Comparison of ENCODE assay signal across 8 mouse cellular contexts in genomic region chr1:46854036-46854900, GRCm38 (mm10). TPM values are rescaled to one million over a fixed set of nuclear protein-coding genes. Genes with fewer than 3 reads are reported as not detected.
DNase-seq lines count a peak whose midpoint lies in the region; ATAC-seq and TF ChIP-seq lines count a peak whose summit lies in the region.

No protein-coding gene starts in this region.

- peak overlapping the region; percentile 99 for H3K27ac ChIP-seq in spleen, adult 2 months (ENCODE audit: insufficient read depth, low read length)
- peak overlapping the region; percentile 99 for H3K27ac ChIP-seq in embryonic facial prominence, embryonic 11.5 days (replicated peaks; ENCODE audit: low read depth, low read length)
- peak overlapping the region; percentile 97 for H3K27ac ChIP-seq in hindbrain, embryonic 16.5 days (ENCODE audit: low read depth, low read length)
- peak overlapping the region; percentile 100 for H3K27ac ChIP-seq in lung, embryonic 15.5 days
- H3K27ac ChIP-seq in stomach, embryonic 15.5 days = peak overlapping the region; percentile 100

- no peak for TF ChIP-seq CTCF in spleen, adult 2 months (IDR thresholded peaks at IDR 0.05; ENCODE audit: extremely low read depth, insufficient read depth, insufficient read length, insufficient replicate concordance)

- H3K9ac ChIP-seq in embryonic facial prominence, embryonic 11.5 days (replicated peaks; ENCODE audit: low read length) = peak overlapping the region; percentile 54
- H3K9ac ChIP-seq in hindbrain, embryonic 16.5 days (ENCODE audit: low read depth, low read length) = peak overlapping the region; percentile 41
- H3K9ac ChIP-seq in lung, embryonic 15.5 days = peak overlapping the region; percentile 98
- 0 out of 2 replicates have a peak overlapping the region, but pooled peaks have one; percentile 6 for H3K9ac ChIP-seq in stomach, embryonic 15.5 days

- 24% methylated on average over 18 of the region's 18 CpGs for WGBS in spleen, adult 2 months
- 29% methylated on average over 18 of the region's 18 CpGs for WGBS in embryonic facial prominence, embryonic 11.5 days
- 28% methylated on average over 18 of the region's 18 CpGs for WGBS in hindbrain, embryonic 16.5 days
- WGBS in lung, embryonic 15.5 days = 25% methylated on average over 18 of the region's 18 CpGs
- 23% methylated on average over 18 of the region's 18 CpGs for WGBS in stomach, embryonic 15.5 days

- 0 out of 2 replicates have a peak, but pooled peaks have one; percentile 0 for ATAC-seq in embryonic facial prominence, embryonic 11.5 days (replicated peaks; ENCODE audit: insufficient number of reproducible peaks, low FRiP score, low TSS enrichment, low read depth)
- no peak for ATAC-seq in hindbrain, embryonic 16.5 days
- ATAC-seq in lung, embryonic 15.5 days (ENCODE audit: borderline replicate concordance, extremely low read depth, low FRiP score, low TSS enrichment) = peak; percentile 0; the same call in 1 of the 2 replicates
- ATAC-seq in stomach, embryonic 15.5 days (ENCODE audit: insufficient read depth, low FRiP score, low read depth) = peak; percentile 59

- H3K4me3 ChIP-seq in spleen, adult 2 months (ENCODE audit: extremely low read depth, insufficient read depth, insufficient read length) = peak overlapping the region; percentile 78
- H3K4me3 ChIP-seq in embryonic facial prominence, embryonic 11.5 days (ENCODE audit: low read depth, low read length) = peak overlapping the region; percentile 98
- peak overlapping the region; percentile 94 for H3K4me3 ChIP-seq in hindbrain, embryonic 16.5 days (ENCODE audit: low read length)
- H3K4me3 ChIP-seq in lung, embryonic 15.5 days = peak overlapping the region; percentile 93
- peak overlapping the region; percentile 90 for H3K4me3 ChIP-seq in stomach, embryonic 15.5 days (replicated peaks)

- H3K4me1 ChIP-seq in spleen, adult 2 months (ENCODE audit: control insufficient read depth, insufficient read depth, insufficient read length) = peaks cover 2% of the 10 kb centered on the region; the same call in 1 of the 2 replicates
- no peaks in the 10 kb centered on the region for H3K4me1 ChIP-seq in embryonic facial prominence, embryonic 11.5 days (ENCODE audit: control insufficient read depth, insufficient read depth, low read length)
- peaks cover 23% of the 10 kb centered on the region for H3K4me1 ChIP-seq in hindbrain, embryonic 16.5 days (ENCODE audit: control insufficient read depth, insufficient read depth, low read depth, low read length)
- peaks cover 18% of the 10 kb centered on the region for H3K4me1 ChIP-seq in lung, embryonic 15.5 days
- no peaks in the 10 kb centered on the region for H3K4me1 ChIP-seq in stomach, embryonic 15.5 days

- no peaks in the 10 kb centered on the region for H3K27me3 ChIP-seq in spleen, adult 2 months (ENCODE audit: control insufficient read depth, insufficient read depth, low read length)
- no peaks in the 10 kb centered on the region for H3K27me3 ChIP-seq in embryonic facial prominence, embryonic 11.5 days (ENCODE audit: control insufficient read depth, insufficient read depth, low read length)
- no peaks in the 10 kb centered on the region for H3K27me3 ChIP-seq in hindbrain, embryonic 16.5 days (replicated peaks; ENCODE audit: control insufficient read depth, insufficient read depth, low read length)
- no peaks in the 10 kb centered on the region for H3K27me3 ChIP-seq in lung, embryonic 15.5 days
- no peaks in the 10 kb centered on the region for H3K27me3 ChIP-seq in stomach, embryonic 15.5 days (replicated peaks)

- DNase-seq in spleen, adult 2 months (ENCODE audit: low read depth in 1 of 2, low spot score in 2 of 2) = peak; percentile 77 to 88
- DNase-seq in spleen, postnatal 4 days (ENCODE audit: low spot score in 2 of 2) = no peak
- DNase-seq in embryonic facial prominence, embryonic 11.5 days (ENCODE audit: low spot score) = no peak
- DNase-seq in cerebellum, adult 9-11 months = no peak
- DNase-seq in frontal cortex, postnatal 36 days (ENCODE audit: low spot score in 2 of 2) = no peak

- H3K9me3 ChIP-seq in embryonic facial prominence, embryonic 11.5 days (replicated peaks; ENCODE audit: control insufficient read depth, low read length) = no peaks in the 10 kb centered on the region
- no peaks in the 10 kb centered on the region for H3K9me3 ChIP-seq in hindbrain, embryonic 16.5 days (ENCODE audit: control insufficient read depth, low read length)
- H3K9me3 ChIP-seq in lung, embryonic 15.5 days = no peaks in the 10 kb centered on the region
- H3K9me3 ChIP-seq in stomach, embryonic 15.5 days = no peaks in the 10 kb centered on the region

- peak overlapping the region; percentile 23 for H3K4me2 ChIP-seq in embryonic facial prominence, embryonic 11.5 days (ENCODE audit: low read depth, low read length)
- H3K4me2 ChIP-seq in hindbrain, embryonic 16.5 days (ENCODE audit: low read length) = peak overlapping the region; percentile 53
- H3K4me2 ChIP-seq in lung, embryonic 15.5 days = peak overlapping the region; percentile 59
- peak overlapping the region; percentile 53 for H3K4me2 ChIP-seq in stomach, embryonic 15.5 days

- H3K36me3 ChIP-seq in spleen, adult 2 months (ENCODE audit: control insufficient read depth, insufficient read depth, low read length) = no peaks in the 10 kb centered on the region
- no peaks in the 10 kb centered on the region for H3K36me3 ChIP-seq in embryonic facial prominence, embryonic 11.5 days (replicated peaks; ENCODE audit: control insufficient read depth, insufficient read depth, low read depth, low read length)
- no peaks in the 10 kb centered on the region for H3K36me3 ChIP-seq in hindbrain, embryonic 16.5 days (ENCODE audit: control insufficient read depth, insufficient read depth, low read length)
- H3K36me3 ChIP-seq in lung, embryonic 15.5 days = no peaks in the 10 kb centered on the region
- no peaks in the 10 kb centered on the region for H3K36me3 ChIP-seq in stomach, embryonic 15.5 days

- peak; percentile 14; the same call in 1 of the 2 replicates for TF ChIP-seq POLR2A in spleen, adult 2 months (IDR thresholded peaks at IDR 0.05; ENCODE audit: low read depth, low read length)

RNA-seq across cellular contexts. Expression of gene Slc39a10, which starts 38.4 kb away (rescaled TPM):
- 3.1 and 3.8 TPM in 2 replicates for polyA plus RNA-seq in spleen, adult 2 months (2012; rRNA removed)
- 83.6 and 96.2 TPM in 2 replicates for polyA plus RNA-seq in embryonic facial prominence, embryonic 11.5 days (2014; fragmentation: Nextera tagmentation; extraction: Ambion mirVana)
- 49.2 and 56.9 TPM in 2 replicates for polyA plus RNA-seq in hindbrain, embryonic 16.5 days (2015; fragmentation: Nextera tagmentation; extraction: Ambion mirVana)
- 41.3 and 42.7 TPM in 2 replicates for polyA plus RNA-seq in lung, embryonic 15.5 days (2015; fragmentation: Nextera tagmentation; extraction: Ambion mirVana)
- 41.5 and 44.4 TPM in 2 replicates for polyA plus RNA-seq in stomach, embryonic 15.5 days (2015; fragmentation: Nextera tagmentation; extraction: Ambion mirVana)

Comparison
In these comparisons a context has a peak if more than half of its experiments do, and no peak if none do; other contexts are left out.
1. DNase-seq: peak in spleen, adult 2 months (2 of 2); none in spleen, postnatal 4 days (0 of 2), embryonic facial prominence, embryonic 11.5 days (single experiment), cerebellum, adult 9-11 months (single experiment) and frontal cortex, postnatal 36 days (0 of 2).
2. H3K9ac ChIP-seq: peak in every context shown above with its lines; median percentile 98 in lung, embryonic 15.5 days; 54 in embryonic facial prominence, embryonic 11.5 days; 41 in hindbrain, embryonic 16.5 days; 6 in stomach, embryonic 15.5 days.
3. Peak in every context shown above with its lines, with median percentiles within 50 percentile points of each other: H3K27ac ChIP-seq, H3K4me3 ChIP-seq and H3K4me2 ChIP-seq.